Mouse (Mus musculus): ENCODE measurements around the gene Tent4b.

Gene Tent4b

DNA sequence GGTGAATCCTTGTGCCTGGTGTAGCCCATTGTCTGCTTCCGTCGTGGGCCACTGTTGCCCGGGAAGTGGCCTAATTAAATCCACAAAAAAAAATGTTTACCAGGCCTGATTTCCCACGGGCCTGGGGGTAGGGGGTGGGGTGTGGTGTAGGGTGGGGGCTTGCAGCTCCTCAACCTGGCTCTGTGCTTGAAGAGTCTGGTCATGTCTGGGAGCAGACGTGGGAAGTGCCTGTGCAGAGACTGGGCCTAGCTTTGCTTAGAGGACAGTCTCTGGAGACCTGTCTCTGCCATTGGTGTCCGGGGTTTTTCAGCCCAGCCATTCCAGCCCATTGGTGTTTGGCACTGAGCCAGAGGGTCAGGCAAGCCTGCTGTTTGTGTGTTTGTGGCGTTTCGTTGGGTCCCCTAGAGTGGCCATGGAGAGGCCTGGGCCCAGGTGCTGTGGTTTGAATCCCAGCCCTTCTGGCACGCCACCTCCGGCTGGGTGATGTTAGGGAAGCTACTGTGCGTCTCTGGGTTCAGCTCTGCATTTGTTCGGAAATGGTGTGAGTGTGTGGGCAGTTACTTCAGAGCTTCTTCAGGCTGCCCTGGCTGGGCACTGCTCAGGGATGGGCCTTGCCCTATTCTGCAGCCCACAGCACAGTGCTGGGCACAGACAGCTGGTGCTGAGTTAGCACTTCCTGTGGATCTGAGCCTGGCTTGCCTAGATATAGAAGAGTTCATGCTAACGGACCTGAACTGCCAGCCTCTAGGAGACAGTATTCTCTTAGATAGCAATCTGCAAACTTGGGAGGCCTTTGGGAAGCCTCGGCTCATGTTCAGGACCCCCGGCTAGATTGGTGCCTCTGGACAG is 102.8 kb downstream of the Tent4b start:
- no peak for DNase-seq (ENCODE audit: low read depth, low spot score)

DNA sequence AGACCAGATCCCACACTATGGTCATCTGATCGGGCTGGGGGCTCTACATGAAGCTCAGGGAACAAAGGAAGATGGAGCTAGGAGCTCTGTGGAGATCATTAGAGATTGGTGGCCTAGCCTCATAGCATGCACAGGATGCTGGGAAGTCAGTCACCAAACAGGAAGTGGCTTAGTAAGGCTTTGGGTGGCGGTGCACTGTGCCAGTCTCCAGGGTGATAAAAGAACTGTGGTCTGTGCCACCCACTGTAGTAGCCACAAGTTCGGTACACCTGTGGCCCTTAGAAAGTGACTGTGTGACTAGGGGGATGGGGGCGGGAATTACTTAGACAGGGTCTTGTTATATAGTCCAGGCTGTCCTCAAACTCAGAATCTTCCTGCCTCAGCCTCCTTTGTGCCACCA is 106.8 kb downstream of the Tent4b start:
- no peak for DNase-seq (ENCODE audit: low read depth, low spot score)

DNA sequence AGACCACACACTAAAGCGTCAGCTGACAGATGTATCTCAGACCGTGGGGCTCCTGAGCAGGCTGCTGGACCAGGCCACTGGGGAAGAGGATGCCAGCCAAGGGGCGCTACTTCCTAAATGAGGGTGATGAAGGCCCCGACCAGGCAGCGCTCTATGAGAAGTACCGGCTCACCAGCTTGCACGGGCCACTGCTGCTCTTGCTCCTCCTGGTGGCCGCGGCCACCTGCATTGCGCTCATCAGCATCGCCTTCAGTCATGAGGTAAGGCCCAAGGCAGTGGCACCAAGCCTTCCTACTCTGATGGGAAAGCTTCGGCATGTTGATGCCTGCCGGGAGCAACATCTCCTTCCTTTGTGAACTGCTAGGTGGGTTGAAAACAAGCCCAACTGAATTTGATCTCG is 107.5 kb downstream of the Tent4b start:
- DNase-seq (ENCODE audit: low read depth, low spot score): no peak

DNA sequence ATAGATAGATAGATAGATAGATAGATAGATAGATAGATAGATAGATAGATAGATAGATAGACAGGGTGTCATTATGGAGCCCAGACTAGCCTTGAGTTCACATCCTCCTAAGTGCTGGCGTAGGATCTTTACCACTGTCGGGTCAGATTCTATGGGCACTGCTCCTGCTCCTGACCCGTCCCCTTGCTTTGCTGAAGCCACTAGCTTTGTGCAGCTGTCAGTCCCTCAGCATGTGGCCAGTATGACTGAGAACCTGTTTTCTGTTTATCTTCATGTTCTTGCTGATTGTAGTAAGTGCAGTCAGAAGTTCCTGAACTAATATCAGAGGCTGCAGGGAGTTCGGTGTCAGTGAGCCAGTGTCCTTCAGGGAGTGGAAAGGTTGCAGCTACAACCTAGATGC is 108.7 kb downstream of the Tent4b start:
- DNase-seq (ENCODE audit: low read depth, low spot score): no peak

Data from skeletal muscle tissue, adult 2 months (tissue).